In the genomic region with DNA sequence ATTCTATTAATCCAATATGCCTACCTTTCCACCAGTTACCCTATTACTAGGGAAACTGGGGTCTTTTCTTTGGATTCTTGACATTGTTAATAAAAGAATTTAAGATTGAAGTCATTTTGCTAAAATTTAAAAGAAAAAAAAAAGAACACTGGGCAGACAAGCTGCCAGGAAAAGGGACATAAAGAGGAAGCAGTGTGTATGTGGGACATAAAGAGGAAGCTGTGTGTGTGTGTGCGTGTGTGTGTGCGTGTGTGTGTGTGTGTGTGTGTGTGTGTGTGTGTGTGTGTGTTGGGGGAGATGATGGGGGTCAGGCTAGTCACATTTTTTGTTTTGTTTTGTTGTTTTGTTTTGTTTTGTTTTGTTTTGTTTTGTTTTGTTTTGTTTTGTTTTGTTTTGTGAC, we compare ENCODE assay signal across 22 mouse cellular contexts.
DNase-seq lines count a peak whose midpoint lies in the region; ATAC-seq lines count a peak whose summit lies in the region.
"Had no signal": no experiment of that assay in that cellular context is flagged by ENCODE, and none has a peak within 500 bp of the region (broad histone marks: within the 10 kb centered on the region; RNA-seq: fewer than 3 reads in every experiment).

No protein-coding gene starts in this region.

- ATAC-seq in common myeloid progenitor, adult 5-6 weeks (replicated peaks; ENCODE audit: low read depth, poor library complexity, severe bottlenecking) = 0 out of 2 replicates have a peak, but pooled peaks have one; percentile 39
- ATAC-seq in granulocyte monocyte progenitor cell, adult 5-6 weeks (replicated peaks; ENCODE audit: poor library complexity, severe bottlenecking) = peak; percentile 79
- peak; percentile 70 for ATAC-seq in megakaryocyte, adult 5-6 weeks (ENCODE audit: poor library complexity, severe bottlenecking)
- peak; percentile 81 for ATAC-seq in megakaryocyte progenitor cell, adult 5-6 weeks (replicated peaks; ENCODE audit: poor library complexity)
- no peak for ATAC-seq in megakaryocyte-erythroid progenitor cell, adult 5-6 weeks (replicated peaks; ENCODE audit: low FRiP score, low TSS enrichment, poor library complexity, severe bottlenecking)
- no peak for ATAC-seq in liver, embryonic 12.5 days
- ATAC-seq in erythroblast, adult 5-6 weeks (replicated peaks; ENCODE audit: low FRiP score, poor library complexity, severe bottlenecking) = no peak
- ATAC-seq: activated CD4-positive, CD25-positive, alpha-beta regulatory T cell, adult 4 months; CD4-positive, CD25-positive, alpha-beta regulatory T cell, adult 4 months; Patski had no signal

- H3K27ac ChIP-seq in midbrain, embryonic 10.5 days (replicated peaks) = no peak overlapping the region
- no peak overlapping the region for H3K27ac ChIP-seq in liver, embryonic 12.5 days

- H3K9me3 ChIP-seq in midbrain, embryonic 10.5 days (replicated peaks) = no peaks in the 10 kb centered on the region
- H3K9me3 ChIP-seq in liver, embryonic 12.5 days (replicated peaks) = no peaks in the 10 kb centered on the region
- H3K9me3 ChIP-seq: G1E had no signal

- no peak overlapping the region for H3K9ac ChIP-seq in liver, embryonic 12.5 days

- H3K27me3 ChIP-seq in midbrain, embryonic 10.5 days (ENCODE audit: low read depth, poor library complexity, severe bottlenecking) = peaks cover 78% of the 10 kb centered on the region
- no peaks in the 10 kb centered on the region for H3K27me3 ChIP-seq in liver, embryonic 12.5 days (replicated peaks)
- H3K27me3 ChIP-seq: CH12.LX had no signal

- WGBS in midbrain, embryonic 10.5 days = 64% methylated on average over 2 of the region's 2 CpGs
- WGBS in liver, embryonic 12.5 days (ENCODE audit: insufficient replicate concordance) = 36% methylated on average over 2 of the region's 2 CpGs

- no peak overlapping the region for H3K4me2 ChIP-seq in liver, embryonic 12.5 days

- no peak for DNase-seq in midbrain, embryonic 10.5 days (ENCODE audit: low spot score)
- DNase-seq: adrenal gland, adult 2 months; adrenal gland, adult 8-10 months; adrenal gland, postnatal 10 days; adrenal gland, postnatal 14 days; adrenal gland, postnatal 25 days; adrenal gland, postnatal 36 days; B cell, adult 2 months; cerebellum, adult 11 months; cerebellum, adult 11-12 months had no signal

- H3K4me1 ChIP-seq in midbrain, embryonic 10.5 days = no peaks in the 10 kb centered on the region
- H3K4me1 ChIP-seq in liver, embryonic 12.5 days = no peaks in the 10 kb centered on the region

- no peak overlapping the region for H3K4me3 ChIP-seq in midbrain, embryonic 10.5 days
- no peak overlapping the region for H3K4me3 ChIP-seq in liver, embryonic 12.5 days

- H3K36me3 ChIP-seq in midbrain, embryonic 10.5 days = no peaks in the 10 kb centered on the region
- H3K36me3 ChIP-seq in liver, embryonic 12.5 days = no peaks in the 10 kb centered on the region
- H3K36me3 ChIP-seq: G1E had no signal

Comparison
In these comparisons a context has a peak if more than half of its experiments do, and no peak if none do; other contexts are left out.
1. ATAC-seq: peak in common myeloid progenitor, adult 5-6 weeks (single experiment), granulocyte monocyte progenitor cell, adult 5-6 weeks (single experiment), megakaryocyte, adult 5-6 weeks (single experiment) and megakaryocyte progenitor cell, adult 5-6 weeks (single experiment); none in megakaryocyte-erythroid progenitor cell, adult 5-6 weeks (single experiment), liver, embryonic 12.5 days (single experiment) and erythroblast, adult 5-6 weeks (single experiment).